ENCODE assay signal across 11 mouse cellular contexts in genomic region chr3:156982102-156982501, GRCm38 (mm10).
DNase-seq lines count a peak whose midpoint lies in the region; ATAC-seq and TF ChIP-seq lines count a peak whose summit lies in the region.
"Had no signal": no experiment of that assay in that cellular context is flagged by ENCODE, and none has a peak within 500 bp of the region (broad histone marks: within the 10 kb centered on the region; RNA-seq: fewer than 3 reads in every experiment).

No protein-coding gene starts in this region.

- no peak overlapping the region for H3K27ac ChIP-seq in kidney, adult 2 months (ENCODE audit: insufficient read depth, low read depth, low read length)
- H3K27ac ChIP-seq in kidney, embryonic 14.5 days (ENCODE audit: low read depth, low read length), result no peak overlapping the region
- H3K27ac ChIP-seq: lung, embryonic 15.5 days had no signal

- peak; percentile 8 for DNase-seq in kidney, adult 2 months
- peak; percentile 95 for DNase-seq in Muller cell, postnatal 12 days (ENCODE audit: inconsistent ontology term)
- DNase-seq in cerebellum, postnatal 14 days, result peak; percentile 48 to 51
- DNase-seq in kidney, postnatal 36 days, result peak; percentile 9 to 33
- no peak for DNase-seq in urinary bladder, postnatal 25 days (ENCODE audit: low spot score)
- DNase-seq: gastrocnemius, postnatal 25 days; thymus, adult 18-20 months had no signal

- TF ChIP-seq CTCF in kidney, adult 2 months (conservative IDR thresholded peaks at IDR 0.05; ENCODE audit: insufficient read depth, insufficient read length, low read depth, low read length), result no peak

- no peak overlapping the region for H3K4me3 ChIP-seq in kidney, adult 2 months (ENCODE audit: insufficient read depth, low read depth, low read length)
- no peak overlapping the region for H3K4me3 ChIP-seq in kidney, embryonic 14.5 days (ENCODE audit: low read length)
- H3K4me3 ChIP-seq: lung, embryonic 15.5 days had no signal

- H3K9me3 ChIP-seq in kidney, embryonic 14.5 days (ENCODE audit: control insufficient read depth, low read length), result no peaks in the 10 kb centered on the region
- H3K9me3 ChIP-seq: lung, embryonic 15.5 days had no signal

- H3K27me3 ChIP-seq in kidney, adult 2 months (replicated peaks; ENCODE audit: control insufficient read depth, insufficient read depth, low read length), result no peaks in the 10 kb centered on the region
- no peaks in the 10 kb centered on the region for H3K27me3 ChIP-seq in kidney, embryonic 14.5 days (ENCODE audit: control insufficient read depth, insufficient read depth, low read length)
- H3K27me3 ChIP-seq: lung, embryonic 15.5 days; Patski had no signal

- no peak overlapping the region for H3K9ac ChIP-seq in kidney, embryonic 14.5 days (ENCODE audit: low read depth, low read length)
- H3K9ac ChIP-seq: lung, embryonic 15.5 days had no signal

- no peak overlapping the region for H3K4me2 ChIP-seq in kidney, embryonic 14.5 days (replicated peaks; ENCODE audit: low read depth, low read length)
- H3K4me2 ChIP-seq: lung, embryonic 15.5 days had no signal

- H3K4me1 ChIP-seq in kidney, adult 2 months (ENCODE audit: control insufficient read depth, insufficient read depth, low read length), result no peaks in the 10 kb centered on the region
- no peaks in the 10 kb centered on the region for H3K4me1 ChIP-seq in kidney, embryonic 14.5 days (ENCODE audit: control insufficient read depth, insufficient read depth, low read length)

- WGBS in kidney, adult 2 months, result 42% methylated on average over 4 of the region's 4 CpGs
- 68% methylated on average over 4 of the region's 4 CpGs for WGBS in kidney, embryonic 14.5 days

- TF ChIP-seq POLR2A in kidney, adult 2 months (IDR thresholded peaks at IDR 0.05; ENCODE audit: low read depth, low read length), result no peak

- ATAC-seq in kidney, embryonic 14.5 days (ENCODE audit: low FRiP score, low TSS enrichment), result no peak
- no peak for ATAC-seq in megakaryocyte, adult 5-6 weeks (ENCODE audit: poor library complexity, severe bottlenecking)
- ATAC-seq: Patski had no signal

- H3K36me3 ChIP-seq in kidney, adult 2 months (ENCODE audit: control insufficient read depth, insufficient read depth, low read length), result no peaks in the 10 kb centered on the region
- H3K36me3 ChIP-seq in kidney, embryonic 14.5 days (ENCODE audit: control insufficient read depth, insufficient read depth, low read length), result no peaks in the 10 kb centered on the region
- H3K36me3 ChIP-seq: lung, embryonic 15.5 days had no signal
